Mouse (Mus musculus) fat pad, adult 2 months (tissue): ENCODE data around the gene Nat10.

Source experiments
- DNase-seq: peaks from one replicate; pipeline ENCODE4 v3.0.0-alpha.2; 2011; ENCODE audit warnings: low read depth, low spot score; ENCODE audit errors: extremely low read depth

Gene Nat10

DNA sequence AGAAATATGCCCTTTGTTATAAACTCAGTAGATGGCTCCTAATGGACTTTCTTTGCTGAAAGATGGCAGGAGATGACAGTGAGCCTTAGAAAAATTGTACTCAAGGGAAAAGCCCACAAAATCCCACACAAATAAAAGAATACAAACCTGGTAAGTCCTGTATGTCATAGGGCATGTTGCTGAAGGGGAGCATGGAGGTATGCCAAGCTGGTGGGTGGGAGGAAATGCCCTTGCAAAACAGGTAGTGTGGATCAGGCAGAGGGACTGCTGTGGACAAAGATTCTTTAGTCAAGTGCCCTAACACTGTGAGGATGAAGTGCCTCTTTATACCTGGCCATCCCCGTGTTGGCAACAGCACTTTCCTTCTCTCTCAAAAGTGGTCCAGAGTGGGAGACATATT lies 68.3 kb downstream of the Nat10 start:
- peak; percentile 73 for DNase-seq

DNA sequence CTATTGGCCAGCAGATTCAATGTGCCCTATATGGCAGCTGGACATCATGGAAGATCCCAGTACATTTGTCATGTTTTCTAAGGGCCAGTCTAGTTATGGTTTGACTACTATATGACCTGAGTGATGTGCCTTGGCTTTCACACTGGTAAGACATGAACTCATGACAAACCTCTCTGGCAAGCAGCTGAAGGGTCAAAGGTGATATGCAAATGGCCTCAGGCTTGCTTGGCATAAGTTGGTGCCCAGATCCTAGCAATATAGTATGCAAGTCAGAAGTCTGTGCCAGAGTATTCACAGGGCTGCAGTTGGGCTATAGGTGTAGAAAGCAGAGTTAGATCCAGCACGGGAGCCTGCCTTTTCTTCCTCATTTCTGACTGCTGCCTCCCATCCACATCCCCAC lies 69.8 kb downstream of the Nat10 start:
- DNase-seq: peak; percentile 74

DNA sequence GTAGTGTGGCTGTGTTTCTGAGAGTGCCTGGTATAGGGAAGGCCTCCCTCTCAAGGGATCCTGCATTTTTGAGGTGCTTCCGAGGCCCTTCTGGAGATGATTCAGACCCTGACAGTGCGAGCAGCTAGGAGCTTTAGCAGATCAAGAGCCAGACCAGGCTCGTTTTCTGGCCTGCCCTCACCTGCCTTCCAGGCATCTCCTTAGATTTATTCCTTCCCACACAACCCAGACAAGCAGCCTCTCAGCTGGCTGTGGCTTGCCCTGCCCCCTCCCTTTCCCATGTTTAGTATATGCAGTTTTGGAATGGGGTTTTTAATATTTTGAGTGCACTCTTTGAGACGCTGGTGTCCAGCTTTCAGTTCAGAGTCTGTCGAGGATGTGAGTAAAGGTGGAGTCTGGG lies 70.2 kb downstream of the Nat10 start:
- DNase-seq: peak; percentile 75

DNA sequence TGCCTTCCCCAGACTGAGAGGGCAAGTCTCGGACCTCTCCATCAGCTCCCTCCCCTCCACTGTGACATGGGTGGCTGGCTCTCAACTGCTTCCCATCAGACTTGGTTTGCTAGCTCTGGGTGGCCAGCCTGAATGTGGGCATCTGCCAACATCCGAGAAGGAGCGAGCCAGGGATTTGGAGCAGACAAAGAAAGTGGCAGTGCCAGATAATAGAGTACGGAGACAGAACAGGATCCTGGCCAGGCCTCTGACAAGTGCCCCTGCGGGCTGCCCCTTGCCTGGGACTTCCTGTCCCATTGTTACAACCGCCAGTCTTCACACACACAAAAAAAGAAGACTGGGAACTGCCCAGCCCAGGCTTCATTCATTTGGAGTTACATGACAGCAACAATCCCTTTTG lies 70.6 kb downstream of the Nat10 start:
- DNase-seq: no peak

DNA sequence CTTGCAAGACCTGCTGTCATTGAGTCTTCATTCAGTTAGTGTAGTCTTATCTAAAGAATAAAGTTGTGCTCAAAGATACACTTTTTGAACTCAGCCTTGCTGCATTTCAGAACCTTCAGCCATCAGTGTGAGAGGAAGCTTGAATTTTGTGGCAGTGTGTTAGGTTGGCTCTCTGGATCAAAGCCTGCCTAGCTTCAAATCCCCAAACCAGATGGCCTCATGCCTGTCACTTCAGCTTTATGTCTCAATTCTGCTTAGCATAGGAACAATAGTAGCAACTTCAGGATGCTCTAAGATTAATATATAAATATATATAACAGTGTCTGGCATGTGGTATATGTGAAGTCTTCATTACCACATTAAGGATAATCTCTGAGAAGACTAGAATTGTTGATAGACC lies 73.2 kb downstream of the Nat10 start:
- no peak for DNase-seq

DNA sequence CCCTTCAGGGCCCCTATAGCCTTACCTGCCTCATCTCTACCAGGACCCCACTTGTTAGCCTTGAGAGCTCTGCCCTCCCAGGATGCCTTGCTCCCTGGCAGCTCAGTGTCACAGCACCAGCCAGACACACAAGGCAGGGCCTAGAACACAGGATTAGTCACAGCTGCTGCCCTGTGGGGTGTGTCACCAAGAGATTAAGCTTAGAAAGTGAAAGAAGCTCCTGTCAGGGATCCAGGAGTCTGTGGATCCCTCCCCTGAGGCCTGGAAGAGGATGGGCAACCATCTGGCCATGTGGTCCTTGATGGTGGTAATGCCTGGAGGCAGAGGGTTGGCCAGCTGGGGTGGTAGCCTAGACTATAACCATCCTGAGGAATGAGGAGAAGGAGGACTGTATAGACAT lies 73.9 kb downstream of the Nat10 start:
- no peak for DNase-seq

DNA sequence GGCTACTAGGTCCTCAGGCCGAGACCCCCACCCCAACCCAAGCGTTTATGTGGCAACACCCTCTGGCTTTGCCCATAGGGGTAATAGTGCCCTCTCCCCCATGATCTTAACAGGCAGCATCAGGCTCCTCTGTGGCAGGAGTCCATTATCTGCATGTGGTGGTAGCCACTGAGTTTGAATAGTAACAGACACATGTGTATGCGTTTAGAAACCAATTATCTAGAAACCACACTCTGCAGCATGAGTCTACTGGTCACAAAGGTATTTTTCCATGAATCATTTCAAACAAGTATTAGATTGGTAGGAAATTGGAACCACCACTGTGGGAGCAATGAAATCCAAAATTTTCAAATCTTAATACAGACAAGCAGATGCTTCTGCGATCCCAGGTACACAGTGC lies 75.5 kb downstream of the Nat10 start:
- DNase-seq: no peak

DNA sequence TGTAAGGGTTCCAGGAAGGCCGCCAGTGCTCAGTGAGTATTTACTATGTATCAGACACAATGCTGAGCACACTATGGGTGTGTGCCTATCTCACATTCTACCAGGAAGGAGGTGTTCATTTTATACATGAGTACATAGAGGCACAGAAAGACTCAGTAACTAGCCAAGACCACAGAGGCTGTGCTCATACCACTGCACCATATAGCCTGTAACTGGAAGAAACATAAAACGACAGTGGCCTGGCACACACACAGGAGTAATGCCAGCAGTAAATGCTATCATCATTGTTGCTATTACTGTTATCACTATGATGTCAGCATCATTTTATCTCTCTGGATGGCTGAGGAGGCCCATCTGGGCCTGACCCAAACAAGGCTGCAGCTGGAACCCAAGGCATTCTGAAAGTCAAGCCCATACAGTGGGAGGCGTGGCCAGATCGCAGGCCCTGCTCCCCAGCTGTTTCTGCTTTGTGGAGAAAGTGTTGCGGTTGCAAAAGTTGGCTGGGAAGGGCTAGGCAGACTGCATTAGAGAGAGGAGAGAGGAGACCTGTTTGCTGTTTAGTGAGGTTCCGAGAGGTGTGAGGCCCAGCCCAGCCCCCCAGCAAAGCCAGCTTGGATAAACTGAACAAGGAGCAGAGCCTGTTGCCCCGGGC lies 76.0 kb downstream of the Nat10 start:
- DNase-seq: no peak

DNA sequence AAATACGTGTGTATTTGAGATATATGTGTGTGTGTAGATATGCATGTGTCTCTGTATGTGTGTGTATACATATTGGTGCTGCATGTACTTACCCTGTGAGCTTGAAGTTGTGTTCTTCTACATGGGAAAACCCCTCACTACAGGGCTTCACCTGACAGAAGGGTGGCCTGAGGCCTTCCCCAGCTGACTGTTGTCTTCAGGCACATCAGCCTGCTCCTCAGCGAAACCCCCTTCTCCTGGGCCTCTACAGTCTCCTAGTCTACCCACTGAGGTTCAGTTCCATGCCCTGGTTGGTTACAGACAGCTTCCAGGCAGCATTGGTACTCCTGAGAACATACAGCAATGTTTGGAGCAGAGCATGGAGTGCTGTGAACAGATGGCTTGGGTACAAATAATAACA lies 76.6 kb downstream of the Nat10 start:
- DNase-seq: no peak

DNA sequence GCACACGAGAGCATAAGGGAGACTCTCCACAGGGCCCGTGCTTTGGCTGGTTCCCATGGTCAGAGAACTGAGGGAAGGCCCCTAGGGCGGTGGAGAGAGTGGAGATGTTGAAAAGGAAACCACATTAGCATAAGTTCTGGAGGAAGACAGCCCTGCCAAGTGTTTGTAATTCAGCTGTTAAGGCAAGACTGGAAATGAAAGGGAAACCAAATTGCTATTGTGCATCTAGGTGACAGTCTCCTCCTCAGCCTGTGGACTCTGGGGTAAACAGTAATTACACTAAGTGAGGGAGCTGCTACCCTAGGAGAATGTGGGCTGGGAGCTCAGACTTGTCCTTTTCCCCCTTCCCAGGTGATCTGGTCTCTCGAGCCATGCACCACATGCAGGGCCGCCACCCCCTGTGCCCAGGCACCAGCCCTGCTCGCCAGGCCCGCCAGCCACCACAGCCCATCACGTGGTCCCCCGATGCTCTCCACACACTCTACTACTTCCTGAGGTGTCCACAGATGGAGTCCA lies 78.1 kb downstream of the Nat10 start:
- DNase-seq: no peak

DNA sequence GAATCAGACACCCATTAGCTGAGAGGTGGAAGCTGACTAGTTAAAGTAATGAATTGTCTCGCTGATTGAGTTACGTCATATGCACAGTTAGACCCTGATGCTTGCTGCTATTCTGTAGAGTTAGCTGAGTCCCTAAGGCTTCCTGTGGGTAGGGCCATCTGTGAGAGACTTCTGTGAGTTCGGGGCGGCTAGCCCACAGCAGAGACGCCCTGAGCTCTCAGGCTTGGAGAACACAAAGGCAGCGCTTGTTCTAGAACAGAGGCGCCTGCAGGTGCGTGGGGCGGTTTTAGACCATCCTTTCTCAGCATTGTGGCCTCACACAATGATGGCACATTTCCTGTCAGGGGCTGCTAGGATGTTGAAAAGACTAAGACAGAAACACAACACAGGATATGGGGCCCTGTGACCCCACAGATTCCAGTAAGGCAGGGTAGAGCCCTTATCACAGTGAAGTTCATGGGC lies 78.8 kb downstream of the Nat10 start:
- DNase-seq: no peak

DNA sequence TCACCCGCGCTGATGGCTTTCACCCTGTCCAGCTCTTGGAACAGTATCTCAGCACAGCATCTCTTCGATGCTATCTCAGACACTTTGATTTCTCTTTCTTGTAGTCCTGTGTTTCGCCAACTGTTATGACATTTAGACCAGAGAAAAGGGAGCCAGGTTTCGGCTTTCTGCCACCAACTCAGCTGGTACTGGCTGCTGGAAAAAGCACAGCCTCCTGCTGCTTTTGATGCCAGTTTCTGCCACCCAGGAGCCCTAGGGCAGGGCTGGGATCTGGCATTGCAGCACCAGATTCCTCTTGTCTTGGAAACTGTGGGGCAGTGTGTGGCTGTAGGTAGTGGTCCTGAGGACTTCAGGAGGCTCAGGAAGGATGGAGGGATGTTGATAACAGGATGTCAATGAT lies 79.9 kb downstream of the Nat10 start:
- DNase-seq: no peak

DNA sequence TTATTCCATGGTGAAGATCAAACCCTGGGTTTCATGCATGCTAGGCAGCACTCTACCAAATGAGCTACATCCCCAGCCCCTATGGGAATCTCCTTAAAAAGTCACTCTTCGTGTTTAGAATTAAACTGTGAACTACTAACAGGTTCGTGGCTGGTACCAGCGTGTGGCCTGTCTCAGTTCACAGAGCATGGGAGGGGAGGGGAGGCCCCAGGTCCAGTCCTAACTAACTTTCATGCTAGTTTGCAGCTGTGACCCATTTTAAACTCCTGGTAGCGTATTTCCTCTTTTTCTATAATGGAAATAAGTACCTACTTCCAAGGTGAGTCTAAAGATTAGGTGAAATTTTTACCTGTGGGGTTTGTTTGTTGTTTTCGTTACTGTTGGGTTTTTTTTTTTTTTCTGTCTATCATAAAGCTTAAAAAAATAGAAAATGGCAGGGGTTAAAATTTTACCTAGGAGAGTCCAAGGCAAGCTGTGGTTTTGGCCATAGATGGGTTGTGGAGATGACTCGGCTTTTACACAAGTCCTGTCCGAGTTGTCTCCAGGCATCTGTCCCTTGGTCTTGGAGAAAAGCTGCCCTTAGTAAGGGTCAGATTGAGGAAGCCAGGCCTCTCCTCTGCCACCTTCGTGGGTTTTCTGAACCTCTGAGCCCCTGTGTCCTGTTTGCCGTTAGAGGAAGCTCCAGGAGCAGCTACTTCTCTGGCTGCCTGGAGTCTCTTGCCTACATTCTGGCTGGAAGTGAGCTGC lies 80.5 kb downstream of the Nat10 start:
- no peak for DNase-seq

DNA sequence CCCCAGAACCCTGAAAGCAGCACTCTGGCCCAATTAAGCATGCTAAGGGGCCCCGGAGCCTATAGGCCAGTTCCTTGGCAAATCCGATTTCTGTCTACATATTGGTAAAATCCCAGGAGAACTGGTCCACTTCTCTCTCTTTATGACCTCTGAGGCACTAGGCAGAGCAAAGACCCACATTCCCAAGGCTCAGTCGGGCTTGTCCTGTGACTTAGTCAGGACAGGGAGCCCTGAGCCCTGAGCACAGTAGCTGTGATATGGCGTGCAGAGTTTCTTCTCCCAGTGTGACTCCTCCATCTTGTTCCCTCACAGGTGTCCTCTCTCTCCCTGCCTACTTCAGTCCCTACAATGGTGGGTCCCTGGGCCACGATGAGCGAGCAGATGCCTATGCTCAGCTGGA lies 82.6 kb downstream of the Nat10 start:
- DNase-seq: no peak

DNA sequence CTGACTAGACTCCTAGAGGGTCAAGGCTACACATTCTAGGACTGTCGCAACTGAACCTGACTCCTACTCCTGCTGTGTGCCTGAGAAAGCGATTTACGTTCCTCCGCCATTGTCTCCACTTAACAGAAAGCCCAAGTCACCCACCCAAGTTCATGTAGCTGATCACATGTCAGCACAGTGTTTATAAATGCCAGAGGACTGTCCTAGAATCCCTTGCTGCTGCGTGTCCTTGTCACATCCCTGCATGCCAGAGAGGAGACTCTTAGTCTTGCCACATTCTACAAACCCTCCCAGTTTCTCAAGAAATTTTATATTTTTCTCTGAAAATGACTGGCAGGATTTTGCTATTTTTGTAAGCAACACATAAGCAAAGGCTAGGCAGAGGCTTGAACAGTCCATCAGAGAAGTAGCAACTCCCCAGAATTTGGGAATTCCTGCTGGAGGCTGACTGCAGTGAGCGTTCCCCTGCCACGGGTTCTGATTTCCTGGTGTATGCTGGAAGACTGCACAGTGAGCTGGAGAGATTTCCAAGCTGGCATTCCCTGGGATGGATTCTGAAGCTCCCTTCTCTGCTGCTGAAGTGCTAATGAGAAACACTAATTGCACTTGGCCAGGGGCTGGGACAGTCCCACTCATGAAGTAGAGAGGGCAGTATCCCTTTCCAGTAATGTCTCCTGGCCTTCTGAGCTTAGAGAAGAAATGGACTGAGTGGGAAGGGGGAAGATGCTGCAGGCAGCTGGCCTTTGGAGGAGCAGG lies 83.3 kb downstream of the Nat10 start:
- DNase-seq: no peak

DNA sequence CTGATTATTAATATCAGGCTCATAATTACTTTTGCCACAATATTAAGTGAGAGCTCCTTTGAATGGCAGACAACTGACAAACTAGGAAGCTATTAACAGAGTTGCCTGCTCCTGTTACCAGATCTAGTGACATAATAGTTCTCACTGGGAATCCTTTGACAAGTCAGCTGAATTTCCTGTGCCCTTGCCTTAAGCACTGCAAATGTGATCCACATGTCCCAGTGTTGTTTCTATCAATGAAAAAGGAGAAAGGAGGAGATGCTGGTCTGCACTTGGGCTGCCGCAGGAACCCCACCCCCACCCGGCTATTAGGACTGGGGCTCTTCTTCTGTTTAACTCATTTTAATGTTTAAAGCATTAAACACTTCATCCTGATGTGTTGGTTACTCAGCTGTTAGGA lies 84.3 kb downstream of the Nat10 start:
- DNase-seq: no peak

DNA sequence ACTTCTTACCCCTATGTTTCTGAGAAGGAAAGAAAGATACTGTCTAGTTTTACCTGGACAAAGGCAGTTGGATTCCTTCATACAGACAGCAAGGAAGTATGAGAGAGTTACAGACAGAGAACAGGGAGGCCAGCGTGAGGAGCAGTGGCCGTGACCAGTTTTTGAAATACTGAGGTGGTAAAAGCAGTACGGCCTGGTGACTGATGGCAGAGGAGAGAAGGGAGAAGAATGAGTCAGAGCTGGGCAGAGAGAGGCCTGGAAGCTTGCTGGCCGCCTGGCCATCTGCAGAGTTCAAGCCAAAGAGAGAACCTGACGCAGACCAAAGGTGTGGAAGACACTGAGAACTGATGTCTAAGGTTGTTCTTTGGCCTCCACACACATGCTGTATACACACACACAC lies 85.7 kb downstream of the Nat10 start:
- DNase-seq: no peak

DNA sequence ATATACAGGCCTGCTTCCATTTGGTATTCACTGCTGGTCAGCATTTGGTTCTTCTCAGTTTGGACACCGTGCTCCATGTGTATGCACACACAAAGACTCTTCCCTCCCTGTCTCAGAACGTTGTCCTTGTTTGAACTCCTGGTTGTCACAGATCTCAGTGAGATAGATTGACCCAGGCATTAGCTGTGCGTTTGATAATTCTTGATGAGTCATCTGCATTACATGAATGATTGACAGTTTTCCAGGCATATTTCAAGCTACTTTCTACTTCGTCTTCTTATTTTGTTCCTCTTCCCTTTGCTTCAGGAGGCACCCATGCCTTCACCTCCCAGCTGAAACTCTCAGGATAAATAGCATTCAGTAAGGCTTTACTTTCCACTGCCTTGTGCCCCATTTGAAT lies 87.5 kb downstream of the Nat10 start:
- no peak for DNase-seq

DNA sequence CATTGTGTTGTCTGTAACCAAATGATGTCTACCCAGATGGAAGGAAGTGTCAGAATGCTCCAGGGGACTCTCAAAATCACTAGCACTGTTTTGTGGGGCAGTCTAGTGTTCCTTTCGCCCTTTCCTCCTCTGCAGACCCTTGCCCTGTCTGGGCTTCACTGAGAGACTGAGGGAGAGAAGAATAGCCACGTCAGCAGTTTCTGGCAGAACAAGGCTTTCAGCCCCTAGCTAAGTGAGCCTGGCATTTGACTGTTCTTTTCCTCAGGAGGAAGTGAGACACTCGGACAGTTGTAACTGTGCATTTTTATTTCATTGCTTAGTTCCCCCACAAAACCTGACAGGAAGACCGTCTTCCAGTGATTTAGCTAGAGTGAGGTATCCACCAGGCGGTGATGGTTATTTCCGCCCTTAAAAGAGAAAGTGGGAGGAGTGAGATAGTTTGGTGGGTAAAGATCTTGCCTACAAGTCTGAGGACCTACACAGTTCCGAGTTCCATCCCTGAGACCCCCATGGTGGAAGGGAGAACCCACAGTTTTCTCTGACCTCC lies 88.4 kb downstream of the Nat10 start:
- DNase-seq: no peak
